Mouse (Mus musculus) lung, adult 2 months (tissue): ENCODE measurements around the gene Ifitm1. TPM values are rescaled to one million over a fixed set of nuclear protein-coding genes. Genes with fewer than 3 reads are reported as not detected.

Experiments used
- DNase-seq: peaks from one replicate; pipeline ENCODE4 v3.0.0; 2022
- H3K4me1 ChIP-seq: fragments of 200-500 bp; 2 replicates; pipeline ENCODE4 v1.6.1; 2011; ENCODE audit warnings: low read length; ENCODE audit not compliant: control insufficient read depth, insufficient read depth
- H3K4me3 ChIP-seq: fragments of 200-500 bp; replicated peaks from 2 replicates; pipeline ENCODE3; 2011; ENCODE audit warnings: low read depth, mild to moderate bottlenecking, control low read depth, low read length; ENCODE audit errors: extremely low read depth
- CTCF ChIP-seq: fragments of 200-500 bp; IDR thresholded peaks from 2 replicates; pipeline ENCODE4 v1.5.1; 2011; ENCODE audit warnings: mild to moderate bottlenecking, low read length, control low read depth; ENCODE audit not compliant: insufficient read depth
- POLR2A ChIP-seq: fragments of 200-500 bp; IDR thresholded peaks from 2 replicates; pipeline ENCODE4 v1.6.1; 2011; ENCODE audit warnings: low read depth, mild to moderate bottlenecking, control low read depth, low read length, borderline replicate concordance; ENCODE audit errors: extremely low read depth
- WGBS: fragments of 180-500 bp; shearing (Covaris S2); methylation state at CpG from one replicate; pipeline ENCODE4 v1.1.7; 2018; 5-methylcytosine and 5-hydroxymethylcytosine counted together
- polyA plus RNA-seq: library from polyadenylated mRNA; depleted of rRNA; stranded (reverse); fragments of >200 nt; gene quantifications from 2 replicates; pipeline ENCODE4 v1.2.3, GENCODE M21; 2012

The Ifitm1 gene
- polyA plus RNA-seq, 1 experiment = 261 TPM

DNA sequence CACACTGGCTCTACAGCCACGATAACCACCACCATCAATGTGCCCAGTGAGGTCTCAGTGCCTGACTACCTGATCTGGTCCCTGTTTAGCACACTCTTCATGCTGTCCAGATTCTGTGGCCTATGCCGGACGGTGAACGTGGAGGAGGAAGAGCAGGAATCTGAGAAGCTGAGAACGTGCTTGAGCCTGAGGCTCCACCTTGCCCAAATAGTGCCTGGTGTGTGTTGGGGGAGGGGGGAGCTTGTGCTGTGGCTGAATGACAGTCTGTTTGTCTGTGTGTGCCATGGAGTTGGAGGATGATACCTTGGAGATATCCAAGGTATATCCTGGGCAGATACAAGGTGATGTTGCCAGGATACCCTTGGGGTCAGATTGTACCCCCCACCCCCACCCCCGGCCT lies 23.2 kb downstream of the Ifitm1 start:
- DNase-seq = no peak
- Histone ChIP-seq H3K4me1 (no peaks in the 10 kb centered on the region), H3K4me3 (no peak overlapping the region)
- WGBS = 52% methylated on average over 6 of the region's 6 CpGs
- TF ChIP-seq CTCF = no peak
- TF ChIP-seq POLR2A = no peak

- 64% methylated on average over 5 of the region's 5 CpGs for WGBS
- H3K4me3 ChIP-seq = no peak overlapping the region
- no peak for DNase-seq
- TF ChIP-seq CTCF = no peak
- TF ChIP-seq POLR2A = no peak
- no peaks in the 10 kb centered on the region for H3K4me1 ChIP-seq
Measured at GRCm38 (mm10) chr7:140990622-140991021, 23.6 kb downstream of the Ifitm1 start.

GRCm38 (mm10) chr7:140991117-140991689 lies 24.2 kb downstream of the Ifitm1 start:
- no peak overlapping the region for H3K4me3 ChIP-seq
- 68% methylated on average over 14 of the region's 14 CpGs for WGBS
- no peak for DNase-seq
- TF ChIP-seq POLR2A (no peak), CTCF (peak; percentile 29; the same call in 1 of the 2 replicates)
- no peaks in the 10 kb centered on the region for H3K4me1 ChIP-seq

GRCm38 (mm10) chr7:140997817-140998216 lies 30.8 kb downstream of the Ifitm1 start:
- WGBS = 34% methylated on average over 1 of the region's 1 CpGs
- Histone ChIP-seq H3K4me1 (no peaks in the 10 kb centered on the region), H3K4me3 (no peak overlapping the region)
- DNase-seq = no peak
- TF ChIP-seq CTCF (no peak), POLR2A (no peak)

DNA sequence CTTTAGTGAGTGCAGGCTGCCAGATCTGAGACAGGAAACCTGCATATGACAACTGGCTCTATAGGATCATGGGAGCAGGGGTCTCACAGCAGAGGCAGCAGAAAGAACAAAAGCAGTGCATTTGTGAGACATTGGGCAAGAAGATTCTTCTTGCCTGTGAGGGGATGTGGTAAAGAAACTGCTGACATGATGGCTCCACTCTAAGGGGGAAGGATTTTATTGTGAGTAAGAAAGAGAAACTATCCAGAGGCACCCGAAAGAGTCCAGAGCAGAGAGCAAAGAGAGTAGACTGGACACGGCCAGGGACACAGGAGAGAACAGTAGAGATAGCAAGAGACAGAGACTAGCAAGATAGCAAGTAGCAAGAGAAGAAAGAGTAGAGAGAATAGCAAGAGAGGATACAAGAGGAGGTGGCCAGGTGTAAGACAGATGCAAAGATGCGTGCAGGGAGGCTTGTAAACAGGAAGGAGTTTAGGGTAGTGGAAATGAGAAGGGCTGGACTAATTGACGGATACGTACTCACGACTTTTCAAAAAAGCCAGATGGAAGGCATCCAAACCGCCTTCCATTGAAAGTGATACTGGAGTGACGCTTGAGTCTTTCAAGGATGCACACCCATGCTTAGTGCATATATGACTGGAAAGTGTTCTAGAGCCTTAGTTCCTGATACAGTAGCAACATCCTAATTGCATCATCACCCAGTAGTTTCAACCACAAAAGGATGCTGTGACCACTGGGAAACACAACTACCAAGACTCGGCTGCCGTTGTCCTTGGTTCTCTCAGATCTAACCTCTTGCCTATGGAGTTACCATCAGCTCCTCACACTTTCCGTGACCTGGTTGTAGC lies 32.1 kb downstream of the Ifitm1 start:
- no peak overlapping the region for H3K4me3 ChIP-seq
- TF ChIP-seq CTCF (no peak), POLR2A (no peak)
- no peaks in the 10 kb centered on the region for H3K4me1 ChIP-seq
- WGBS = 54% methylated on average over 11 of the region's 11 CpGs
- no peak for DNase-seq

GRCm38 (mm10) chr7:141000881-141001708 lies 34.1 kb downstream of the Ifitm1 start:
- TF ChIP-seq POLR2A = no peak
- TF ChIP-seq CTCF = no peak
- 76% methylated on average over 15 of the region's 15 CpGs for WGBS
- H3K4me1 ChIP-seq = no peaks in the 10 kb centered on the region
- H3K4me3 ChIP-seq = no peak overlapping the region
- no peak for DNase-seq

GRCm38 (mm10) chr7:141003248-141004010 lies 36.4 kb downstream of the Ifitm1 start:
- no peak for DNase-seq
- TF ChIP-seq POLR2A (no peak), CTCF (no peak)
- WGBS = 64% methylated on average over 5 of the region's 5 CpGs
- Histone ChIP-seq H3K4me1 (no peaks in the 10 kb centered on the region), H3K4me3 (no peak overlapping the region)

DNA sequence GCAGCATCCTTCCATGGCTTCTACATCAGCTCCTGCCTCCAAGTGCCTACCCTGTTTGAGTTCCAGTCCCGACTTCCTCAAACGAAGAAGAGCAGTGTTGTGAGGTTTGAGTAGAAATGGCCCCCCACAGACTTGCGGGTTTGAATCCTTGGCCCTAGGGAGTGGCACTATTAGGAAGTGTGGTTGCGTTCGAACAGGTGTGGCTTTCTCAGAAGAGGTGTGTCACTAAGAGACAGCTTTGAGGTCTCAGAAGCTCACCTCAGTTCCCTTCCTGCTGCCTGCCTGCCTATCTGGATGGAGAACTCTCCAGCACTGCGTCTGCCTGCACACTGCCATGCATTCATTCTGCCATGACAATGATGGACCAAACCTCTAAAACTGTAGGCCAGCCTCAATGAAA lies 39.4 kb downstream of the Ifitm1 start:
- 77% methylated on average over 6 of the region's 6 CpGs for WGBS
- H3K4me3 ChIP-seq = no peak overlapping the region
- no peak for DNase-seq
- H3K4me1 ChIP-seq = no peaks in the 10 kb centered on the region; the same call in 1 of the 2 replicates
- TF ChIP-seq POLR2A = no peak
- TF ChIP-seq CTCF = no peak

GRCm38 (mm10) chr7:141006914-141007313 lies 39.9 kb downstream of the Ifitm1 start:
- no peak overlapping the region for H3K4me3 ChIP-seq
- TF ChIP-seq POLR2A (no peak), CTCF (no peak)
- no peak for DNase-seq
- H3K4me1 ChIP-seq = no peaks in the 10 kb centered on the region; the same call in 1 of the 2 replicates
- WGBS = 49% methylated on average over 5 of the region's 5 CpGs
